Mouse (Mus musculus): ENCODE measurements around the gene Palm. TPM values are rescaled to one million over a fixed set of nuclear protein-coding genes. Genes with fewer than 3 reads are reported as not detected.

Palm gene
- polyA plus RNA-seq, 1 experiment from 2014 or later, result 214 TPM

DNA sequence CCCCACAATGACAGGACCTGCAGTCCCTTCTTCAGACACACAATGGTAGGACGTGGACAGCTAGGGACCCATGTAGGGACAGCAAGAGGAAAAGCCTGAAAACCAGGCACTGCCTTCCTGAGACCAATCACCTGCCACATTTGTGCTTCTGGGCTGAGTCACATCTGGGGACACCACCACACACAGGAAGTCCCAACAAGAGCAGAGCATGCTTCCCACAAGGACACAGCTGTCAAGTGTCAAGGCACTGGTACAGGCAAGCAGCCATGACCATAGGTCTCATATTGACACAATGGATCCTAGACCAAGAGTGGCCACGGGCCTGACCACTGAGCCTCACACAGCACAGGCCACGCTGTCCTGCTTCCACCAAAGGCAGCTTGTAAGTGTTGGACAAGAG is 30.5 kb upstream of the Palm start:
- ATAC-seq, result no peak
- Histone ChIP-seq H3K9ac (no peak overlapping the region), H3K27me3 (no peaks in the 10 kb centered on the region), H3K36me3 (ENCODE audit: poor library complexity, severe bottlenecking) (peaks cover 47% of the 10 kb centered on the region), H3K27ac (no peak overlapping the region), H3K4me1 (peaks cover 31% of the 10 kb centered on the region), H3K9me3 (replicated peaks) (no peaks in the 10 kb centered on the region), H3K4me2 (no peak overlapping the region), H3K4me3 (no peak overlapping the region)
- 81% methylated on average over 3 of the region's 3 CpGs for WGBS

DNA sequence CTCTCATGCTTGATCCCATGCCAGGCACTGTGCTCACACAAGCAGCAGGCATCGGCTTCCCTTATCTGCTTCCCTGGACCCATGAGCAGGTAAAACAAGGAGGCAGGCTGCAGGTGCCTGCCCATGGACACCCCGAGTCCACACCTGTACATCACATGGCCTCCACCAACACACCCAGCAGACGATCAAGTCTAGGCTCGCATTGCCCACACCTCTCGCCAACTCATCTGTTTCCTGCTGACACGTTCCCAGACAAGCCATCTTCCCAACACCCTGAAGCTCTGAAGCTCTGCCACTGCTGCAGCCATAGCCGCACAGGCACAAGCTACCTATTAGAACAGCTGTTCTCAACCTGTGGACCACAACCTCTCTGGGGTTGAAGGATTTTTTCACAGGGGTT is 29.1 kb upstream of the Palm start:
- Histone ChIP-seq H3K27me3 (no peaks in the 10 kb centered on the region), H3K4me3 (no peak overlapping the region), H3K36me3 (ENCODE audit: poor library complexity, severe bottlenecking) (peaks cover 33% of the 10 kb centered on the region), H3K9me3 (replicated peaks) (no peaks in the 10 kb centered on the region), H3K9ac (peak overlapping the region; percentile 41), H3K27ac (no peak overlapping the region), H3K4me1 (peaks cover 40% of the 10 kb centered on the region), H3K4me2 (no peak overlapping the region)
- no peak for ATAC-seq
- WGBS, result 88% methylated on average over 7 of the region's 7 CpGs

DNA sequence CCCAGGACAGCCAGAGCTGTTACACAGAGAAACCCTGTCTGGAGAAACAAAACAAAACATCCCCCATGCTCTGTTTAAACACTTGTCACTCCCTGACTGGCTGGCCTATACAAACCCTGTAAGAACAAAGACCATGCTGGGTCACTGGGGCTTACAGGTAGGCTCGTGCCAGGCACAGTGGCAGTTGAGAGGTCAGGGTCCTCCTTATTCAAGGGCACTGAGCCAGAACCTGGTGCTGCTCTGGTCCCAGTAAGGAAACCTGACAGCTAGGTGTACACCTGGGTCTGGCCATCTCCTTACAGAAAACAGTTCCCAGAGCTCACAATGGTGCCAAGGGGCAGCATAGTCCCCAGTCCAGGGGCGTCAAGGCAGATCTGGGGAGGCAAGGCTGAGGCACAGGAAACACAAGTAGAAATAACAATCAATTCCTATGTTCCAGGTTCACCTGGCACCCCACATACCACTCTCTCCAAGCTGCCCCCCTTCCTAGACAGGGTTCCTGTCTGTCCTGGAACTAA is 28.1 kb upstream of the Palm start:
- Histone ChIP-seq H3K4me2 (peak overlapping the region; percentile 94), H3K36me3 (ENCODE audit: poor library complexity, severe bottlenecking) (peaks cover 25% of the 10 kb centered on the region), H3K9me3 (replicated peaks) (no peaks in the 10 kb centered on the region), H3K4me3 (peak overlapping the region; percentile 76), H3K4me1 (peaks cover 40% of the 10 kb centered on the region), H3K27ac (no peak overlapping the region), H3K9ac (peak overlapping the region; percentile 94), H3K27me3 (no peaks in the 10 kb centered on the region)
- 79% methylated on average over 2 of the region's 2 CpGs for WGBS
- no peak for ATAC-seq

DNA sequence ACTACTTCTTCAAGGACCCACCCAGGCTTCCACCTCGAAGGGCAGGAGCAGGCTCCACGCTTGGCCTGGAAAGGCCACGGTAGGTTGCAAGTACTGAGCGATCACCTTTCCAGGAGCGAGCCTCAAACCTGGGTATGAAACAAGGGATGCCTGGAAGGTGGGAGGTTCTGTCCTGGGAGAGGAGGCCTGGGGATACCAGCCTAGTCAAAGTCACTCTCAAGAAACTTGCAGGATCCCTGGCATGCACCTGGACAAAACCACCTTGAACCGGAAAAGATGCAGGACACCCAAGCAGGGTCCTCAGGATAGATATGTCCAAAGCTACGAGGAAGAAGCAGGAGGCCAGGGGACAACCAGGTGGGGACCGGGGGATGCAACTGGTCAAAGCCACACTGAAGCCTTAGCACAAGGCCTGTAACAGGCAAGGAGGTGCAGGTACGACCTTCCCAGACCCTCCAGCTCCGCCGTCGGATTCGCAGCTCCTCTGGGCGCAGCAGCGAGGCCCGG is 27.3 kb upstream of the Palm start:
- WGBS, result 7% methylated on average over 16 of the region's 16 CpGs
- Histone ChIP-seq H3K4me3 (peak overlapping the region; percentile 76), H3K9me3 (replicated peaks) (no peaks in the 10 kb centered on the region), H3K27ac (peak overlapping the region; percentile 86), H3K36me3 (ENCODE audit: poor library complexity, severe bottlenecking) (peaks cover 18% of the 10 kb centered on the region), H3K4me2 (peak overlapping the region; percentile 94), H3K9ac (peak overlapping the region; percentile 94), H3K4me1 (peaks cover 40% of the 10 kb centered on the region), H3K27me3 (peaks cover 3% of the 10 kb centered on the region; the same call in 1 of the 2 replicates)
- no peak for ATAC-seq

DNA sequence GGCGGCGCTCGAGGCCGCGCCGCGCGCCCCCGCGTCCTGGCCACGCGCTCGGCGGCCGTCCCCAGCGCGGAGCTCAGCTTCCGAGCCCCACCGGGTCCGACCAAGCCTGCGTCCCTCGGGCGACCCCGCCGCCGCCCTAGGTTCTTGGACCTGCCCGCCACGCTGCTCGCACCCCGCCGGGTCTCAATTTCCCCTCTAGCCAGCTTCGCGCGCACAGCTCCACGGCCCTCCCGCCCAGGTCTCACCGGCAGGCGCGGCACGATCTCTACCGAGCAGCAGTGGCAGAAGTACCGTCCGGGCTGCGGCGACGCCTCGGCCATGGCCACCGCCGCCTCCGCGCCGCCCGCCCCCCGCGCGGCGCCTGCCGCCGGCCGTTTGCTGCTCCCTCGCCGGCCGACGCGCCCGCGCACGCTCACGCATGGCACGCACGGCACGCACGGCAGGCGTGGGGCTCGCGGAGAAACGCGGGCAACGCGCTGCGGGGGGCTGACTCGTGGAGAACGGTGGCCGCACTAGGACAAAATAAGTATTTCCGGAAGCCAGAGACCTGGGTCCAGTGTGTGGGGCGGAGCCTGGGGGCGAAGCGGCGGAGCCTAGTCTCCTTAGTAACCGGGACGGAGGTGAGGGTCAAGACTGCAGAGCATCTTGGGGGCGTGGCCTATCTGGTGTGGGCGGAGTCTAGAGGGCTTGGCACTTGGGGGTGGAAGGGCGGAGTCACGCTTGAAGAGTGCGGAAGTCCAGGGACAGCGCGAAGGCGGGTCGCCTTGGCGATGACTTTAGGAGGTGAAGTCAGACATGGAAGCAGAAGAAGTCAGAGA is 26.7 kb upstream of the Palm start, which contains the start of gene Rnf126:
TSS of gene Rnf126 (minus strand) at position 445 of the 818 bp plus-strand sequence.
- Histone ChIP-seq H3K9me3 (replicated peaks) (no peaks in the 10 kb centered on the region), H3K9ac (peak within 1 kb of the TSS; percentile 94), H3K4me2 (peak within 1 kb of the TSS; percentile 94), H3K27ac (peak within 1 kb of the TSS; percentile 86), H3K4me3 (peak within 1 kb of the TSS; percentile 76), H3K4me1 (peaks cover 40% of the 10 kb centered on the region), H3K27me3 (peaks cover 4% of the 10 kb centered on the region; the same call in 1 of the 2 replicates), H3K36me3 (ENCODE audit: poor library complexity, severe bottlenecking) (peaks cover 11% of the 10 kb centered on the region)
- ATAC-seq, result peak; percentile 89
- WGBS, result under 1% methylated on average over 94 of the region's 101 CpGs

DNA sequence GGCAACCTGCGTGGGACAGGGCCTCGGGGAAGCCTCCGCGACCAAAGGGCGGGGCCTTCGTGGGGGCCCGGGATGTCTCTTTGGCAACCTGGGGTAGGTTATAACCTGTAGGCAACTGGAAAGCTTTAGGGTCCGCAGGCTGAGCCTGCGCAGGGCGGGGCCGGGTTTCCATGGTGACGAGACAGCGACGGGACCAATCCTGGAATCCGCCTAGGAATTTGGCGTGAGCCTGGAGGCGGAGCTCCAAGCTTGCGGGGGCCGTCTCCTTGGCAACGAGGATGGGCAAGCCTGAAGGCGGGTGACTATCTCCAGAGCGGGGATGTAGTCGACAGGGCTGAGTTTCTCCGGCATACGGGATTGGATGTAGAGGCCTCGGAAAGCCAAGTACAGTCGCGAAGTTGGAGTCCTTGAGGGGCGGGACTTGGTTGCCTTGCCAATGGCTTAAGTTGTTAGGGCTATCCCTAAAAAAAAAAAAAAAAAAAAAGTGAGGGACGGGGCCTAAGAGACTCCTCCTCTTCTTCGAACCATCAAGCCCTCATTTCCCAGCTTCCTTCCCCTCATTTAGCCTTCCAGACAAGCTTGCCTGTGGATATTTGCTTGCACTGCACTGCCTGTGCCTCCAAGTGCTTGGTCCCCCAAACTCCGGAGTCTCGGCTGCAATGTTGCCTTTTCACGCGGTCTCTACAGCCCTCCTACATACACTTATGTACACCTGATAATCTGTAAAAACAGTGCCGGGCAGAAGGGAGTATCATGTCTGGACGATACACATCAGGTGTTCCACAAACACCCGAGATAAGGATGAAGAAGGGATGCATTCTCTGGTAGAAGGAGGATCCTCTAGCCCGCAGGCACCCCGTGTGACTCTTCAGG is 25.8 kb upstream of the Palm start:
- Histone ChIP-seq H3K4me2 (peak overlapping the region; percentile 94), H3K4me1 (peaks cover 40% of the 10 kb centered on the region), H3K9ac (peak overlapping the region; percentile 94), H3K36me3 (ENCODE audit: poor library complexity, severe bottlenecking) (peaks cover 2% of the 10 kb centered on the region; the same call in 1 of the 2 replicates), H3K27ac (peak overlapping the region; percentile 86), H3K27me3 (peaks cover 6% of the 10 kb centered on the region; the same call in 1 of the 2 replicates), H3K9me3 (replicated peaks) (no peaks in the 10 kb centered on the region), H3K4me3 (peak overlapping the region; percentile 76)
- peak; percentile 83 for ATAC-seq
- WGBS, result 12% methylated on average over 40 of the region's 40 CpGs

DNA sequence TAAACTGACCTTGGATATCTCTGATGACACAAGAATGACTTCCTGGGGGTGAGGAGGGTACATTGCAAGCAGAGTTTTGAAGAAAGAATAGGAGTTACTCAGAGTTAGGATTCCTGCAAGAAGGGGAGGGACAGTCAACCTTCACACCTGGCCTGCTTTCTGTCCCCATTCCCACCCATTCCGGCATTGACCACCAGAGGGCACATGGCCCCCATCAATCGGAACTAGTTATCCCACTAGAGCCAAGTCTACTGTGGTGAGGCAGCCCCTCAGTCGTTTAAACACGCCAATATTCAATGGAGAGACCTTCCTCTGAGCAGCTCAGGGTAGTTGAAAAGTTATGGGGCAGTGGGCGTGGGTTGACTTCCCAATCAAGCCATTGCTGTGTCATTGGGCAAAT is 25.0 kb upstream of the Palm start:
- no peak overlapping the region for H3K4me2 ChIP-seq
- H3K27ac ChIP-seq, result no peak overlapping the region
- H3K36me3 ChIP-seq (ENCODE audit: poor library complexity, severe bottlenecking), result no peaks in the 10 kb centered on the region
- no peaks in the 10 kb centered on the region for H3K9me3 ChIP-seq (replicated peaks)
- H3K4me3 ChIP-seq, result no peak overlapping the region
- no peak for ATAC-seq
- peaks cover 40% of the 10 kb centered on the region for H3K4me1 ChIP-seq
- 0% methylated on average over 5 of the region's 5 CpGs for WGBS
- no peak overlapping the region for H3K9ac ChIP-seq
- peaks cover 6% of the 10 kb centered on the region; the same call in 1 of the 2 replicates for H3K27me3 ChIP-seq

DNA sequence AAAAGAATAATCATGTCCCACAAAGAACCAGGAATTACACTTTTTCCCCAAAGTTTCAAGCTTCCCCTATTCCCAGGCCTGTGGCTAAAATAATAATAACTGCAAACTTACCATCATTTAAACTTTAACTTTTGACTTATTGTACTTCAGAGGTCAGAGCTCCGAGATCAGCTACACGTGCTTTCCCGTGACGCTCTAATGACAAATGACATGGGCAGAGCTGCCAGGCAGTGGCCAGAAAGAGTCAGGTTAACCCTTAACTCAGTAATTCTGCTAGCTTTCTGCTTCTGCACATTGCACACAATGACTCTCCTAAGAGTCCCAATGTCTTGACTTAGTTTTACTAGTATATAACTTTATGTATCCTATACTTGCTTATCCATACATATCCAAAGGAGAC is 24.0 kb upstream of the Palm start:
- no peaks in the 10 kb centered on the region for H3K36me3 ChIP-seq (ENCODE audit: poor library complexity, severe bottlenecking)

DNA sequence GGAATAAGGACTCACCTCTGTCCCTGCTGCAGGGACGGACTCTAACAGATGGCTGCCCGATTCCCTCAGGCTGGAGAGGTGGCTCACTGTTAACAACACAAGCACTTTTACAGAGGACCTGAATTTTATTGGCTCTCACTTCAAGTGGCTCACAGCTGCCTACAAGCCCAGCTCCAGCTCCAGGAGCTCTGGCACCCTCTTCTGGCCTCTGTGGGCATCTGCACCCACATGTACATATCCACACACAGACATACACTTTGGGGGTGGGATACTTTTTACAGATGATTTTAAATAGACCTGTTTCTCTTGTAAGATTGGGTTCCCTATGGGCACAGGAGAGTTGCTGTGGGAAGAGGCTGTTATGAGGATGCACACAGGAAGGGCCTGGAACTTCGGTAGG is 21.1 kb upstream of the Palm start:
- H3K4me1 ChIP-seq, result peaks cover 18% of the 10 kb centered on the region
- WGBS, result 95% methylated on average over 3 of the region's 3 CpGs
- H3K9ac ChIP-seq, result no peak overlapping the region
- ATAC-seq, result no peak
- no peak overlapping the region for H3K4me3 ChIP-seq
- no peak overlapping the region for H3K27ac ChIP-seq
- H3K4me2 ChIP-seq, result no peak overlapping the region
- H3K36me3 ChIP-seq (ENCODE audit: poor library complexity, severe bottlenecking), result no peaks in the 10 kb centered on the region
- H3K9me3 ChIP-seq (replicated peaks), result peaks cover 4% of the 10 kb centered on the region
- peaks cover 22% of the 10 kb centered on the region for H3K27me3 ChIP-seq

More for the DNA sequence above, 24.0 kb upstream of the Palm start:
- H3K9ac ChIP-seq, result no peak overlapping the region
- WGBS, result 75% methylated on average over 4 of the region's 4 CpGs
- no peak overlapping the region for H3K27ac ChIP-seq
- H3K4me1 ChIP-seq, result peaks cover 31% of the 10 kb centered on the region
- no peak for ATAC-seq
- H3K4me3 ChIP-seq, result no peak overlapping the region
- no peak overlapping the region for H3K4me2 ChIP-seq
- H3K9me3 ChIP-seq (replicated peaks), result no peaks in the 10 kb centered on the region
- peaks cover 6% of the 10 kb centered on the region; the same call in 1 of the 2 replicates for H3K27me3 ChIP-seq

DNA sequence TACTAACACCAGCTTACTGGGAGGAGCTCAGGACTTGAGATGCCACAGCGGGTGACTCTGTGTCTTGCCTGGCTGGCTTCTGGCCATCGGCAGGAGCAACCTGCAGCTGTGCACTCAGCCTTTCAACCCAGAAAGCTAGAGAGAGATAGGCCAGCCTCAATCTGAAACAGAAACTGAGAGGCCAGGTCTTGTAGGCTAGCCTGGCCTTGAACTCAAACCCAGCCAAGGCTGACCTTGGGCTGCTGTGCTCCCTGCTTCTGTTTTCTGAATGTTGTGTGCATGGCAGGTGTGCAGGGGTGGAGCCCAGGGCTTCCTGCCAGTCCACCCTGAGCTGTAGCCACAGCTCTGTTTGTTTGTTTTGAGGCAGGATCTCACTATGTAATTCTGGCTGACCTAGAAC is 20.2 kb upstream of the Palm start:
- ATAC-seq, result no peak
- Histone ChIP-seq H3K27me3 (peaks cover 31% of the 10 kb centered on the region), H3K9ac (no peak overlapping the region), H3K9me3 (replicated peaks) (peaks cover 4% of the 10 kb centered on the region), H3K4me3 (no peak overlapping the region), H3K4me2 (no peak overlapping the region), H3K4me1 (peaks cover 20% of the 10 kb centered on the region), H3K27ac (no peak overlapping the region), H3K36me3 (ENCODE audit: poor library complexity, severe bottlenecking) (no peaks in the 10 kb centered on the region)
- WGBS, result 92% methylated on average over 2 of the region's 2 CpGs

DNA sequence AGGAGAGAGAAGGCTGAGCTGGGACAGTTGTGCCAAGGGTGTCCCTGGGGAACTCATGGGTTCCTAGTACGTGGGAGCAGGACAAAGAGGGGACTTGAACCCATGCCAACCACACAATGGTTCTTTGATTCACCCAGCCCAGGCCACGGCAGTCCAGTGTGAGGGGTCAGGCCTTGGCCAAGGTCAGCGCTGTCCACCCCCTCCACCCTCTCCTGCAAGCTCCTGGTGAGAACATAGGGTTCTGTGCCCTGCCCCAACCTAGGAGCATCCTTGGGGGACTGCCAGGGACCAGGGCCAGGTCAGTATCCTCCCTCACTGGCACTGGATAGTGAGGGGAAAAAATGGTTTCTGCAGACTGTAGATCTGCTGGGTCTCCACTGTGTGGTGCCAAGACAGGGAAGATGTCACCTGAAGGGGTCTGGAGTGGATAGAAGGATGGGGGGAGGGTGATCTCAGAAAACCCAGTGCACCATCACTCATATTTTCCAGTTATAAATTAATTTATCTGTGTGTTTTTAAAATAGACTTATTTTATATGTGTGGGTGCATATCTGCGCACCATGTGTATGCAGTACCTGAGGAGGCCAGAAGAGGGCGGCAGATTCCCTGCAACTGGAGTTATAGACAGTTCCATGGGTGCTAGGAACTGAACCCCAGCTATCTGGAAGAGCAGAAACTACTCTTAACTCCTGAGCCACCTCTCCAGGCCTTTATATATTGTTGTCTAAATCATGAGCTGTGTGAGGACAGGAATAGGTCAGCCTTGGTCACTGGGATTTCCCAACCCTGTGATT is 18.7 kb upstream of the Palm start:
- Histone ChIP-seq H3K9me3 (replicated peaks) (peaks cover 4% of the 10 kb centered on the region), H3K27me3 (peaks cover 46% of the 10 kb centered on the region), H3K9ac (no peak overlapping the region), H3K36me3 (ENCODE audit: poor library complexity, severe bottlenecking) (no peaks in the 10 kb centered on the region), H3K4me1 (peaks cover 19% of the 10 kb centered on the region), H3K27ac (no peak overlapping the region), H3K4me3 (no peak overlapping the region), H3K4me2 (no peak overlapping the region)
- ATAC-seq, result no peak
- WGBS, result 66% methylated on average over 5 of the region's 5 CpGs

All from forebrain, embryonic 13.5 days (tissue).